Mouse (Mus musculus) adrenal gland, postnatal 10 days (tissue): Measurements from ENCODE around the gene Slc9a1. TPM values are rescaled to one million over a fixed set of nuclear protein-coding genes. Genes with fewer than 3 reads are reported as not detected.

ENCODE experiments used
- DNase-seq: peaks from one replicate; pipeline ENCODE4 v3.0.0; 2021; ENCODE audit warnings: mixed read lengths
- long read RNA-seq, 2 experiments: library from polyadenylated mRNA; stranded (forward); transcript quantifications; one replicate each; pipeline ENCODE4 v2.0.0; 2021
- total RNA-seq, 2 experiments: library from RNA; stranded (reverse); gene quantifications; 2 replicates each; pipeline ENCODE4 v1.2.3; 2021

Slc9a1 gene
- 10 to 100 TPM; 31.9 to 42.5 TPM for total RNA-seq
- long read RNA-seq, experiment 1, partial matches to known transcripts, result 13 of 13 reads
- long read RNA-seq, experiment 1, other reads (novel, unspliced or antisense), result 0 of 13 reads
- long read RNA-seq, experiment 2, partial matches to known transcripts, result 1 of 6 reads
- long read RNA-seq, experiment 2, other reads (novel, unspliced or antisense), result 4 of 6 reads

DNA sequence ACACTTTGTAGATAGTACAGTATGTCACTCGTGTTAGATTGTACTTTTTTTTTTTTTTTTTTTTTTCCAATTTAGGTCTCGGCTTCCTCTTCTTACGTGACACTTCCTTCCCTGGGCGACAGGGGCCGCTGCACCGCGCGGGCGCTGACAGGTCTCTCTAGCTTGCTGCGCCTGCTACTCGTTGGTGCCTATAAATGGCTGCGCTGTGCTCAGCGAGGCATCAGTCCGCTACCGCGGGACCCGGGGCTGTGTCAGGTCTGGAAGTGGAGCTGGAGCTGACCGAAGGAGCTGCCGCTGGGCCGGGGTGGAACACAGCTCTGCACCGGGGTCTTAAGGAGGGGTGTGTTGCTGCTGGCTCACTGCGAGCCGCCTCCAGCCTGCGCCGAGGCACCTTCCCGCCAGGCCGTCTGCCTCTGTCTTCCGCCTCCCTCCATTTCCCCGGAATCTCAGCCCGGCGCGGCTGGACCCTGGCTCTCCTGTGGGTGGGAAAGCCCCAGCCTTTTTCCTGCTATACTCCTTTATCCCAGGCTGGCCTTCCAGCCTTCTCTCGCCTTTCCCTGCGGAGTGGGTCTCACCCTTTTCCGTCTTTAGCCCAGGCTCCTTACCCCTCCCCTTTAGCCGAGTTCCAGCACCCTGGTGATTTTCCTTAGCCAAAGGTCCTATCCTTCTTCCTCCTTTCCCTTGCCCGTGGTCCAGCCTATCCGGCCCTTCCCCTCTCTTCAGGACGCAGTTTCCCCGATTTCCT lies at the start of gene Slc9a1:
Slc9a1 (plus strand) TSS at position 154 of the 745 bp plus-strand sequence.
- peak; percentile 97 for DNase-seq

DNA sequence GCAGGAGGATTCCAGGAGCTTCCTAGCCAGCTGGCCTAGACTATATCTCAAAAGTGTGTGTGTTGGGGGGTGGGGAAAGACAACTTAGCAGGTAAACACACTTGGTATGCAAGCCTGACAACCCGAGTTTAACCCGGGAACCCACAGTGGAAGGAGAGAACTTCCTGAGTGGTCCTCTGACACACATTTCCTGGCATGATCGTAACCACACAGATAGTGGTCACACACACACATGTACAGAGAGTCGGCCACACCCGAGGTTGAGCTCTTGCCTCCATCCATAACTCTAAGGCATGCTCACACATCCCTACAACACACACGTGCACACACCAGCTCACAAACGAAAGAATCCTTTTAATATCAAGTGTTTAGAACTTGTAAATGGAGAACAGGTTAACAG lies 41.4 kb upstream of the Slc9a1 start:
- no peak for DNase-seq

DNA sequence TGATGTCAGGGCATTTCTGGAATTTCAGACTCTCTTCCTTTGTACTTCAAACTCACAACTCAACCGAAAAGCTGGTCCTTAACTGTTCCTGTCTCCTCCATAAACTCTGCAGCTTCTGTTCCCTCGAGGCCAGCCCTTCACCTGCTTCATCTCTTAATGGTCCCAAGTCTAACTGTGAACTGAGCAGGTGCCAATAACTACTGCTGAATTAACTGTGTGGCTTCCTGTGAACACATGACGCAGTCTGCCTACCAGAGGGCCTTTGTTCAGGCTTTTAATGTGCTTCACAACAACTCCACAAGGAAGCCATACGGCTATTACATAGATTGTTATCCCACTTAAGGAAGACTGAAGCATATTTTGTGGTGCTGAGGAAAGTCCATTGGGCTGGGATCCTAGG lies 39.2 kb upstream of the Slc9a1 start:
- no peak for DNase-seq

DNA sequence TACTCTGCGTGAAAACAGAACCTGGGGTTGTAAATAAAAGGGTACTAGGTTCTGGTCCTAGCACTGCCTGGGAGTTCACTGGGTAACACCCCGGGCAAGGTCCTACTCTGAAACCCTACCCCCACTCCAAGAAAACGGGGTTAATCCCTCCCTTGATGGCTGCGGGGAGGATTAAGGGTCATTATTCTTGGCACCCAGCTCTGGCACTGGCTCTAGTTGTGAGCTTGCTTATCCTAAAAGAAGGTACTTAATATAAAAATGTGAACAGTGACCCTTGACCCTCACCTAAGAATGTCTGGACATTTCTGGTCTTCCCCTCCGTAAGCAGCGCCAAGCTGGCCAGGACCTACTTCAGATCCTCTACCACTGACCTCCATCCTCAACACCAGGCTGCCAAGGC lies 36.2 kb upstream of the Slc9a1 start:
- no peak for DNase-seq

DNA sequence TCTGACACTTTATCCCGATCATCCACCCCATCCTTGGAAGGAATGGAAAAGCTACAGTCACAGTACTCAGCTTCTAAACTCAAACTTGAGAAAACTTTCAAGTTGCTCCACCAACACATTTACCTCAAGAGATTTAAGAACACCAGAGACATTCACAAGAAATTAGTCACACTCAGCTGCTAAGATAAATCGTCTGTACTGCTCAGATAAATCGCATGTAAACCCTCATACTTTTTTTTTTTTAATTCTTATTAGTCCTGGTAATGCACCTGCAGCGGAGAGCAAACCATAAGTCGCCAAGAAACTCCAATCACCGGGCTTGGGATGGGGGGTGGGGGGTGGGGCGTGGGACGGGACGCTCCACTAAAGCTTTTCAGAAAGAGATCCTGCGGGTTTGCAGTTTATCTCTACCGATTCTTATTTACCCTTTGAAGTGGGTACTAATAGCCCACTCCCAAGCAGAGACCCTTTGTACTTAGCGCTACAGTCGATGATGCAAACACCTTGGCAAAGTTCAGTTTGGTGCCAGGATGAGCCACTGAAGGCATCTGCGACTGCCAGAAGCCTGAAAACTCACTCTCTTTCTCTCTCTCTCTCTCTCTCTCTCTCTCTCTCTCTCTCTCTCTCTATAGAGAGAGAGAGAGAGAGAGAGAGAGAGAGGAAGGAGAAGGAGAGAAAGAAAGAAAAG lies 31.5 kb upstream of the Slc9a1 start:
- DNase-seq, result no peak

DNA sequence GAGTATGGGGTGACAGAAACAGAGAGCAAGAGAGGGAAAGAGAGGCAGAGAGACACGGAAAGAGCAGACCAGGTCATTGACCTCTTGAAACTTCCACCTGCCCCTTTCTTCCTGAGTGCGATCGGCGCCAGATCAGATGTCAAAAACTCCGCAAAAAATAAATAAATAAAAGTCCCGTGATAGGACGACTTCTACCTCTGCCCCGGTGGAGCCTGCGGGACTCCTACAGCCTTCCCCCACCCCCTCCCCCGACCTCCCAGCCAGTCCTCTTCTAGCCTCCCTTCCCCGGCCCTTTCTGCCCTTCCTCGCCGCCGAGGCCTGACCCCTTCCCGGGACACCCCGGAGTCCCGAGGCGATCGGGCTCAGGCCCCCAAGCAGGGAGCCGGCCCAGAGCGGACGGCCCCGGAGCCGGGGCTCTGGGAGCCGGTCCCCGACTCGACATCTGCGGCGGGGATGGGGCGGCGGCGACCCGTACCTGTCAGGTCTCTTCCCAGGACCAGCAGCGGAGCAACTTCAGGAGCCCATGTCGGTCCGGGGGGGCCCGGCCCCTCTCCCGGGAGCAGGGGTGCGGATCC lies 30.9 kb upstream of the Slc9a1 start:
- peak; percentile 67 for DNase-seq

- DNase-seq, result peak; percentile 98
Measured at GRCm38 (mm10) chr4:133339148-133339749, 30.3 kb upstream of the Slc9a1 start.

DNA sequence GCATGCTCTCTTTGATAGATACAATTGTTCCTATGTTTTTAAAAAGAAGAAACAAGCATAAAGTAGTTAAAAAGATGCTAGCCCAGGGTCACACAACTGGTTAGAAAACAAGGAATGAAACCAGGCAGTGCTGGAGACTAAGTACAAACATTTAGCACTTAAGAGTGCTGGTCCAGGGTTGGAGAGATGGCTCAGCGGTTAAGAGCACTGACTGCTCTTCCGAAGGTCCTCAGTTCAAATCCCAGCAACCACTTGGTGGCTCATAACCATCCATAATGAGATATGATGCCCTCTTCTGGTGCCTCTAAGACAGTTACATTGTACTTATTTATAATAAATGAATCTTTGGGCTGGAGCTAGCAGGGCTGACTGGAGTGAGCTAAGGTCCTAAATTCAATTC lies 29.3 kb upstream of the Slc9a1 start:
- no peak for DNase-seq

- DNase-seq, result peak; percentile 54
Measured at GRCm38 (mm10) chr4:133344112-133344511, 25.4 kb upstream of the Slc9a1 start.

- no peak for DNase-seq
Measured at GRCm38 (mm10) chr4:133345702-133346101, 23.8 kb upstream of the Slc9a1 start.

DNA sequence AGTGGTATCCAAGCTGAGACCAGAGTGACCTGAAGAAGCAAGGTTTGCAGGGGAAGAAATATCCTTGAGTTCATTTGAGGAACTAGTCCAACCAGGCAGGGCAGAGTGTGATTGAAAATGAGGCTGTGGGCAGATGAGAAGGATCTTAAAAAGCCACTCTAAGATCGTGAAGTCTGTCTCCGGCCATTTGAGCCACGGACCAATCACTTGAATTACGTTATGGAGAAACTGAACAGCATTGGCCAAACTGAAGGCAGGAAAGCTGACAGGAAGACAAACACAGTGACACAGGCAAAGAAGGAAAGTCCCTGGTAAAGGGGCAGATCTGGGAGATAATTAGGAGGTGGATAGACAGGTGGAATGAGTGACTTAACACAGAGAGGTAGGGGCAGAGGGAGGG lies 22.9 kb upstream of the Slc9a1 start:
- DNase-seq, result no peak

DNA sequence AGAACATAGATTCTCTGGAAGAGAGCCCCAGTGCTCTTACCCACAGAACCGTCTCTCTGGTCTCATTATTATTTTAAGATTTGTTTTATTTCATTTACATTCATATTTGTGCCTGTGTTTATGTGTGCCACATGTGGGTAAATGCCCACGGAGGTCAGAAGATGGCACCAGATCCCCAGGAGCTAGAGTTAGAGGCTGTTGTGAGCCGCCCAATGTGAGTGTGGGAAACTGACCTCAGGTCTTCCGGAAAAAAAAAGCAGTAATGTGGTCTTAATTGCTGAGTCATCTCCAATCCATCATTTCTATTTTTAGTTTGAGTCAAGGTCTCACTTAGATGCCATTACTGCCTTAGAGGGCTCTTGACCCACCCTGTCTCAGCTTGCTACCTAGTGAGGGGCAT lies 21.9 kb upstream of the Slc9a1 start:
- peak; percentile 50 for DNase-seq

DNA sequence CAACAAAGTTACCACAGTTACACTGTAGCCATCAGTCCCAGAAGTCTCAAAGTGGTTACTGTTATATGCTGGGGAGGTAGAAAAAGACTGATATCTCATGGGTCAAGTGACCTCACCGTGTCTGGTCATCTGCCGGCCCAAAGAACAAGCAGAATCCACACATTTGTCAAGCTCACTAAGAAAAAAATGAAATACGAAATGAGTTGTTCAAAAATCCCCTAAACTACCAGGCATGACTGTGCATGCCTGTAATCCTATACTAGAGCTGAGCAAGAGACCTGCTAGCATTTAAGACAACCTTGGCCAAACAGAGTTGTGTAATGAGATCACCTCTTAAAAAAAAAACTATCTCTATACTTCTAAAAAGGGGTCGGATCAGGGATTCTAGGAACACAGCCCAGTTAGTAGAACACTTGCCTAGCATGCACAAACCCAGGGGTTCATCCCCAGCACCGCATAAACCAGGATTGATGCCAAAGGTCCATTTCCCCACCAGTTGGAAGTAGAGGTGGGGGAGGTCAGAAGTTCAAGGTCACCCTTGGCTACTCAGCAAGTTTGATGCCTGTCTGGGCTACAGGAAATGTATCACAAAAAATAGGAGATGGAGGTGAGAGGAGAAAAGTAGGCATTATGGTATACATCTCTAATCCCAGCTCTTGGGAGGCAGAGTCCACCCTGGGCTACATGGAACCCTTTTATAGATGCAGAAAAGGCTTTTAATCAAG lies 21.3 kb upstream of the Slc9a1 start:
- no peak for DNase-seq

DNA sequence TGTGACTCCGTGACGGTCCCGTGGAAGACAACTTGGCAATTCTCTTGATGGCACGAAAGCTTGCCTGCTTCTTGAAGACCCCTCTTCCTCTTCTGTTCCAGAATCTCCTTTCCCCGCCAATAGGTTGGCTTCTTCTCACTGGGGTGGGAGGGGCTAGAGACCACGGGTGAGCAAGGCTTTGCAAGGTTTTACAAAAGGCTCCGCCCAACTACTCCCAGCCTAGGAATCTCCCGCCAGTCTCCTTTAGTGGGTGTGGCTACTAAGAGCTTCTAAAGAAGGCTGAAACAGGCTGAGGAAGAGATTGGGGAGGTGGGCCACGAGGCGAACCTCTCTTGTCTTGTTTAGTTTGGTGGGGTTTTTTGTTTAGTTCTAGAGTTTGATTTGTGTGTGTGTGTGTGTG lies 16.7 kb upstream of the Slc9a1 start:
- no peak for DNase-seq

DNA sequence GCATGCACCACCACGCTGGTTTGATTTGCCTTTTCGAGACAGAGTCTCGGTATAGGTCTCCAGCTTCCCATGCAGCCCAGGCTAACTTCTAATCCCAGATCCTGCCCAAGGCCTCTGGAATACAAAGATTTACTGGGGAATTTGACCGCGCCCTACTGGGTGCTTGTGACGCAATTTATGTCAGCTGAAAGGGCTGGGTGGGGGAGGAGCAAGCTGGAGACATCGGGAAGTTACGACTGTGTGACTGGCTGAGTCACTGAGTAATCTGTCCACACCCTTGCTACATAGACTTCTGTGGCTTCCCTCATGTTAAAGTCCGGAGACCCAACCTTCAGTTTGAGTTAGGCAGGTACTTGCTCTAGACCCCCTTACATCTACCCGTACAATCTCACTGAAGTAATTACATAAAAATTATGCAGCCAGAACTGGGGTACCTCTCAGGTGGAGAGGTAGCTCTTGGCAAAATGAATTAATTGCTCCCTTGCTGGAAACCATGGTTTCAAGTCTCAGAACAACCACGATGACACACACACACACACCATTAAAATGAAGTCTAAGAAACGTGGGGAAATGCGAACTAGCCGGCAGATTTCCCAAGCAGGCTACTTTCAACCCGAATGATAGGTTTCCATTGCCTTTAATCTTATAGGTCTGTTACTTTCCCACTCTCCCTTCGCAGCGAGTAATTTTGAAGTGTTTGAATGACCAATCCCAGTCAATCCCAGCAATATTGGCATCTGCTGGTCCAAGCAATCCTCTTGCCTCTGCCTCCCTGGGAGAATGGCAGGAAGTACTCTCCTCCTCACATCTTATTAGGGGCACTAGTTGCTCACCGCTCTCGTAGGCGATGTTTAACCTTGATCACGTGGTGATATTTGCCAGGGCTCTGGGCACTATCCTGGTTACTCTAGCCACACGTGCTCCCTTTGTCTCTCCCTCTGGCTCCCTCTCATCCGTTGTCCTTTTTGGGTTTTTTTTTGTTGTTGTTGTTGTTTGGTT lies 15.8 kb upstream of the Slc9a1 start, which contains the start of gene Wdtc1:
Wdtc1 (minus strand) TSS at position 115 of the 999 bp plus-strand sequence.
- DNase-seq, result no peak

GRCm38 (mm10) chr4:133354641-133355040 lies 14.9 kb upstream of the Slc9a1 start:
- no peak for DNase-seq

DNA sequence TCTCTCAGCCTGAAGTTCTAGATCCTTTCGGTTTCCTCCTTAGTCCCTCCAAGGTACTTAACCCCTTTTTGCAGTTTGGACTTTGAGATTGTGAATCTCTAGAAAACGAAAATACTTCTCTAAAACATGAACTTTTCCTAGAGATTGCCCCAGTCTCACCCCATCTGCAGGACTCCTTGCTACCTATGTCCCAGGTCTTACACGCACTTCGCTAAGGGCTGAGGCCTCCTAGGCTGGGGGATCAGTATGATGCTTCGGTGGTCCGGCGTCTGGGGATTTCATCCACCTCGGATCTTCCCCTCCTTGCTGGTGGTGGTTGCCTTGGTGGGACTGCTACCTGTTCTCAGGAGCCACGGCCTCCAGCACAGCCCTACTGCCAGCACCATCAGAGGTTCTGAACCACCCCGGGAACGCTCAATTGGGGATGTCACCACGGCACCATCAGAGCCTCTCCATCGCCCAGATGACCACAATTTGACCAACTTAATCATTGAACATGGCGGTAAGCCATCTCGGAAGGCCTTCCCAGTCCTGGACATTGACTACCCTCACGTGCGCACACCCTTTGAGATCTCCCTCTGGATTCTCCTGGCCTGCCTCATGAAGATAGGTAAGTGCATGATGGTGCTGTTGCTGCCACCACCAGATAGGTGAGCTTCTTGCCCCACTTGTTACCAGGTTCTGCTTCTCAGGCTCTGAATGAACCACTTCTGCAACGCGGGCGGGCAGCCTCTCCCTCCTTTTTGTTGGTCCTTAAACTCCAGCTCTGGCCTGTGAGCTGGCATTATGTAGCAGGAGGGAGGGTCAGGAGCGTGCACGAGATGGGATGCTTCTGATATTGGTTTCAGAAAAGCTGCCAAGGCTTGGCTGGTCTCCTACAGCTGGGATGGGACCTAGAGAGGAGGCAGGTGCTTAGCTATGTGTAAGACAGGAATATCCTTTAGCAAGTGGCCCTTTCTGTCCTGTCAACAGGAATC lies 1.1 kb downstream of the Slc9a1 start:
- DNase-seq, result peak; percentile 25

- peak; percentile 33 for DNase-seq
Measured at GRCm38 (mm10) chr4:133371621-133372277, 2.2 kb downstream of the Slc9a1 start.

- peak; percentile 21 for DNase-seq
Measured at GRCm38 (mm10) chr4:133372278-133372665, 2.8 kb downstream of the Slc9a1 start.
